Mouse (Mus musculus): Measurements from ENCODE around the gene Rplp0.

The Rplp0 gene

DNA sequence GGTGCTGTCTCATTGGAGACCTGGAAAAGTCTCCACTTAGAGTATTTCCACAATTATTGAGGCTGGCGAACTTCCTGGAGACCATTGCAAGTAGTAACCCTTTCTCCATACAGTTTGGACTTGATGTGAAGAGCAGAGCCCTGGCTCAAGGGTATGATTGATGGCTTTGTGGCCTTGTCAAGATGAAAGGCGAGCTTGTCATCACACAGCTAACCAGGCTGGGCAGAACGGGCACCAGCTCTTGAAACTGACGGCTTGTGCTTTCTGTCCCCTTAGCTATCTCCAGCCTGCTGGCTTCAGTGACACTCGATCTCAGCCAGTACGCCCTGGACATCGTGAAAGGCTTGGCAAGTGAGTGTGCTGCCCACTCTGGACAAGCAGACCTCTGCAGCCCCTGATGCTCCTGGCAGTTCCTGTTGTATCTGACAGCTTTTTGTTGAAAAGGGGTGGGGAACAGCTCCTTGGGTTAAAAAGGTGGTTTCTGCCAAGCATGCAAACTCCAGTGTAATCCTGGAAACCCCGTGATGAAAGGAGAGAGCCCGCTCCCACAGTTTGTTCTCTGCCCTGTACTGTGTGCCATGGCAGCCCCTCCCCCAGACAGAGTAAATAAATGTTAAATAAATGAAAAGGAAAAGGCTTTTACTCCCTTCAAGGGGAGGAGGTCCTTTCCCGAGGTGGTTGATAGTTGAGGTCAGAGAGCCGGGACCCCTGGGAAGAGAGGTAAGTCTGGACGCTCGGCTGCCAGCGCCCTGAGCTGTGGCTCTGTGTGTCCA, 21.1 kb downstream of the Rplp0 start:
- in situ Hi-C loops (cut with MboI, MseI) = no loop called here

DNA sequence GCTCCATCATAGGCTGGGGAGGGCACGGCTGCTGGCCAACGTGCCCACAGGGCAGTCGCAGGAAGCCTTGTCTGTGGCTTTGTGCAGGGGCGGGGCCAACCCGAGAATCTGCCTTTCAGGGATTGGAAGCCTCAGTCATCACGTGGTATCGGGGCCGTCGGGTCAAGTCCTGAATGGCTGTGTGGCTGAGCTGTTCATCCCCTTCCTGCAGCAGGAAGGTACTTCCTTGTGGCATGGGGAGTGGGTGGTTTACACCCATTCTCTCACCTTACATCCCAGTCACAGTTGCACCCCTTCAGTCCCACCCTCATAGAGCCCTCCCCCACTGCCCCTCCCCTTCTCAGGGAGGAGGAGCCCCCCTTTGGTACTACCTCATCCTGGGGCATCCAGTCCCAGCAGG, 22.4 kb downstream of the Rplp0 start:
- in situ Hi-C loops (cut with MboI, MseI) = no loop called here

GRCm38 (mm10) chr5:115585616-115586015, 26.3 kb downstream of the Rplp0 start:
- in situ Hi-C loops (cut with MboI, MseI) = no loop called here

- in situ Hi-C loops (cut with MboI, MseI) = no loop called here
Measured at GRCm38 (mm10) chr5:115586166-115586565, 26.9 kb downstream of the Rplp0 start.

GRCm38 (mm10) chr5:115586780-115587179, 27.5 kb downstream of the Rplp0 start:
- in situ Hi-C loops (cut with MboI, MseI) = no loop called here

- in situ Hi-C loops (cut with MboI, MseI) = no loop called here
Measured at GRCm38 (mm10) chr5:115591028-115591427, 31.8 kb downstream of the Rplp0 start.

DNA sequence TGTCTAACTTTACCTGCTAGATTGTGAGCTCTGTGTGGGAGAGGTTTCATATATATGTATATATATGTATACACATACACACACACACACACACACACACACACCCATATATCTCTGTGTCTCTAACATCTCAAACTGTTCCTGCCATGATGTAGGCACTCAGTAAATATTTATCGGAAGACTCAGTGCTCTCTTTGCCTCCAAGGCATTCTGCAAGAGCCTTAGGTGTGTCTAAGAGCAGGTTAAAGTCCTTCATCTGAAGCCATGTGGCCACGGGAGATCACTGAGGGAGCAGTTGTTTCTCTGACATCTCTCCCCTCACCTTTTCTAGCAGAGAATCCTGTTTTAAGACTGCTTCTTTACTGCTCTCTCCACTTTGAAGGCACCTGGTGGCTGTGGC, 32.2 kb downstream of the Rplp0 start:
- in situ Hi-C loops (cut with MboI, MseI) = no loop called here

- in situ Hi-C loops (cut with MboI, MseI) = no loop called here
Measured at GRCm38 (mm10) chr5:115603561-115603960, 44.3 kb downstream of the Rplp0 start.

DNA sequence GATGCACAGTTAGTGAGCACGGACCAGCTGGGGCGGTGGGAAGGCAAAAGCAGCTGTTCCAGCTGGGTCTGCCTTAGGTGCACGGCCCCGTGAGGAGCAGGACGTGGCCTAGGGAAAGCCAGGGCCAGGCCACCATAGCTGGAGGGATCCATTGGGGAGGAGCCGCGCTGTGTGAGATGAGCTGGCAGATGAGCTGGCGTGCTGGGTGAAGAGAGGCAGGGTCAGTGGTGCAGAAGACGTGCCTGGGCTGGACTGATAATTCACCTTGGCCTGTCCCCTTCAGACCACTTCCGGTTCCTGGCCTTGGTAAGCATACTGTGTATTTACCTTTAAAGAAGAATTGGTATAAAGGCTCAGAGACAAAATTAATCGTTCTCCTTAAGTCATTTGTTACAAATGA, 52.3 kb downstream of the Rplp0 start:
- in situ Hi-C loops (cut with MboI, MseI) = loop anchor here in 1 of 2 experiments (5.0 to 10.0 kb wide), 2 partner anchors 34 to 1077 kb away; no protein-coding TSS in a partner anchor
